Mouse (Mus musculus) ES-E14 (cell line): ENCODE measurements around the gene Tanc1. TPM values are rescaled to one million over a fixed set of nuclear protein-coding genes. Genes with fewer than 3 reads are reported as not detected.

Source experiments
- DNase-seq: peaks from one replicate; pipeline ENCODE4 v3.0.0-alpha.2; 2013; ENCODE audit warnings: low read depth, low spot score
- H3K27ac ChIP-seq: 2 replicates; pipeline ENCODE4 v1.5.1; 2012; ENCODE audit warnings: low read depth, mild to moderate bottlenecking, low read length, moderate library complexity, mixed read lengths; ENCODE audit not compliant: poor library complexity, insufficient read depth, severe bottlenecking
- H3K36me3 ChIP-seq: 2 replicates; pipeline ENCODE4 v1.6.1; 2012; ENCODE audit warnings: mild to moderate bottlenecking, low read length, moderate library complexity, mixed read lengths; ENCODE audit not compliant: control insufficient read depth, poor library complexity, insufficient read depth, severe bottlenecking
- H3K4me1 ChIP-seq, 2 experiments: fragments of 150-350 bp in 1 of 2; sonication (generic) in 1 of 2; 2 replicates each; pipeline ENCODE4 v1.6.1; 2012; ENCODE audit warnings: low read length in 2 of 2, mild to moderate bottlenecking in 1 of 2, mixed read lengths in 1 of 2; ENCODE audit not compliant: control insufficient read depth in 2 of 2, insufficient read depth in 2 of 2, poor library complexity in 1 of 2
- H3K4me3 ChIP-seq, 2 experiments: fragments of 150-350 bp in 1 of 2; sonication (generic) in 1 of 2; 2 replicates each; pipeline ENCODE4 v1.5.1; 2012; ENCODE audit warnings: low read length in 2 of 2, low read depth in 1 of 2, mild to moderate bottlenecking in 1 of 2, mixed read lengths in 1 of 2; ENCODE audit not compliant: insufficient read depth in 1 of 2, poor library complexity in 1 of 2, severe bottlenecking in 1 of 2
- H3K9ac ChIP-seq: 2 replicates; pipeline ENCODE4 v1.6.1; 2012; ENCODE audit warnings: low read depth, mild to moderate bottlenecking, low read length, mixed read lengths; ENCODE audit not compliant: poor library complexity, insufficient read depth, severe bottlenecking
- H3K9me3 ChIP-seq: fragments of 150-350 bp; sonication (generic); 2 replicates; pipeline ENCODE4 v1.6.1; 2012; ENCODE audit warnings: low read depth, mild to moderate bottlenecking, low read length; ENCODE audit not compliant: control insufficient read depth, insufficient read depth
- CHD2 ChIP-seq: IDR thresholded peaks from 2 replicates; pipeline ENCODE4 v1.6.1; 2014; ENCODE audit warnings: mild to moderate bottlenecking, low read depth, low read length, inconsistent platforms
- HCFC1 ChIP-seq: IDR thresholded peaks from 2 replicates; pipeline ENCODE4 v1.6.1; 2012; ENCODE audit warnings: low read length, inconsistent platforms, borderline replicate concordance; ENCODE audit not compliant: insufficient read depth
- MAFK ChIP-seq: IDR thresholded peaks from 2 replicates; pipeline ENCODE4 v1.6.1; 2014; ENCODE audit warnings: mild to moderate bottlenecking, low read depth, low read length, inconsistent platforms; ENCODE audit not compliant: insufficient read depth
- ZC3H11A ChIP-seq: IDR thresholded peaks from 2 replicates; pipeline ENCODE4 v1.6.1; 2012; ENCODE audit warnings: low read depth, mild to moderate bottlenecking, inconsistent platforms, low read length, borderline replicate concordance
- ZNF384 ChIP-seq: IDR thresholded peaks from 2 replicates; pipeline ENCODE4 v1.6.1; 2012; ENCODE audit warnings: low read depth, low read length, inconsistent platforms
- in situ Hi-C, 2 experiments: fragments of 600-800 bp; cut with MboI; formaldehyde crosslinking; loops; one replicate each; pipeline ENCODE4 v1.15.1; 2025; ENCODE audit warnings: low sequenced_read_pairs in 2 of 2, inconsistent platforms in 1 of 2; ENCODE audit not compliant: unreplicated experiment in 2 of 2
- total RNA-seq: library from RNA; depleted of rRNA; stranded (reverse); fragments of 300-350 nt; gene quantifications from 2 replicates; pipeline ENCODE4 v1.2.3, GENCODE M21; 2012

Gene Tanc1
- total RNA-seq, 1 experiment, result 28.2 TPM

- TF ChIP-seq MAFK, result no peak
- TF ChIP-seq ZC3H11A, result no peak
- TF ChIP-seq ZNF384, result no peak
- no peak for TF ChIP-seq CHD2
- no peak for TF ChIP-seq HCFC1
- no peak overlapping the region for H3K4me3 ChIP-seq
- no peaks in the 10 kb centered on the region; the same call in 1 of the 2 replicates for H3K36me3 ChIP-seq
- no peak overlapping the region for H3K9ac ChIP-seq
- no peak overlapping the region for H3K27ac ChIP-seq
- H3K9me3 ChIP-seq, result no peaks in the 10 kb centered on the region
- H3K4me1 ChIP-seq, result peaks cover 0 to 2% of the 10 kb centered on the region in 2 experiments; a peak in 1 of 4 replicates
- no peak for DNase-seq
- in situ Hi-C loops, result no loop called here
Observed at GRCm38 (mm10) chr2:59712484-59712883, 100.6 kb downstream of the Tanc1 start.

- in situ Hi-C loops, result no loop called here
- Histone ChIP-seq H3K27ac (no peak overlapping the region), H3K4me3 (no peak overlapping the region), H3K9ac (no peak overlapping the region), H3K36me3 (no peaks in the 10 kb centered on the region; the same call in 1 of the 2 replicates), H3K4me1 (peaks cover 0 to 4% of the 10 kb centered on the region in 2 experiments; a peak in 1 of 4 replicates), H3K9me3 (no peaks in the 10 kb centered on the region)
- TF ChIP-seq ZC3H11A (no peak), ZNF384 (no peak)
- DNase-seq, result no peak
Observed at GRCm38 (mm10) chr2:59713626-59714556, 102.0 kb downstream of the Tanc1 start.

GRCm38 (mm10) chr2:59714992-59715391 is 103.2 kb downstream of the Tanc1 start:
- H3K9me3 ChIP-seq, result no peaks in the 10 kb centered on the region
- H3K4me3 ChIP-seq, result no peak overlapping the region
- peaks cover 0 to 4% of the 10 kb centered on the region in 2 experiments; a peak in 1 of 4 replicates for H3K4me1 ChIP-seq
- no peaks in the 10 kb centered on the region; the same call in 1 of the 2 replicates for H3K36me3 ChIP-seq
- in situ Hi-C loops, result no loop called here
- H3K9ac ChIP-seq, result no peak overlapping the region
- H3K27ac ChIP-seq, result no peak overlapping the region
- DNase-seq, result no peak
- TF ChIP-seq MAFK (no peak), ZC3H11A (no peak), CHD2 (no peak), ZNF384 (no peak), HCFC1 (no peak)

- Histone ChIP-seq H3K27ac (no peak overlapping the region), H3K4me3 (no peak overlapping the region), H3K9me3 (no peaks in the 10 kb centered on the region), H3K9ac (no peak overlapping the region), H3K36me3 (no peaks in the 10 kb centered on the region; the same call in 1 of the 2 replicates), H3K4me1 (peaks cover 0 to 4% of the 10 kb centered on the region in 2 experiments; a peak in 1 of 4 replicates)
- in situ Hi-C loops, result no loop called here
- DNase-seq, result no peak
- TF ChIP-seq CHD2 (no peak), HCFC1 (no peak), ZNF384 (no peak), ZC3H11A (no peak), MAFK (no peak)
Observed at GRCm38 (mm10) chr2:59716461-59716860, 104.6 kb downstream of the Tanc1 start.
